8 mouse cellular contexts compared by ENCODE assay signal in the genomic region with DNA sequence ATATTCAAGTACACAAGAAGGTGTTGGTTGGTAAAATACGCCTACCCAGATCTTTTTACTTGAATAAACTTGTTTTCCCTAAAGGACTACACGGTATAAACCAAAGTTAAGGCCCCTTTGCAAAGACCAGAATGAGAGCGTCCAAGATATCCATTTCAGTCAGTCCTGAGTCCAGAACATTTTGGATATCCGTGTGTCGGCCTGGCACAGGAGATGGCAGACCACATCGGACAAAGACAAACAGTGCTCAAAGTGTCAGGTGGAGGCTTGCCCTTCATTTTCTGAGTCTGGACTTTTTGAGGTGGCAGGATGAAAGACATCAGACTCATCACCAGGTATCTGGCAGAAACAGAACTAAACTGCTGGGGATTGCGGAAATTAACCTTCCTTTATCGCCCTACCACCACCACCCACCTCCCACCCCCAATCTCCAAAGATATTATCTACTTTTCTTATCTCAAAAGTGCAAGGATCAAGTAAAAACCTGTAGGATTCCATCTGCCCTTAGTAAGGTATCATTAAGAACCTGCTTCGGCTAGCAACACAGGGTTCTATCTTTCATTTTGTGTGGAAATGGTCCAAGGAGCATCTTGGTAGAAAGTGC. TPM values are rescaled to one million over a fixed set of nuclear protein-coding genes. Genes with fewer than 3 reads are reported as not detected.
DNase-seq lines count a peak whose midpoint lies in the region; ATAC-seq lines count a peak whose summit lies in the region.

No protein-coding gene starts in this region.

- DNase-seq in lung, postnatal 10 days = no peak
- DNase-seq in forebrain, embryonic 10.5 days (ENCODE audit: extremely low spot score, low spot score) = no peak
- no peak for DNase-seq in limb, embryonic 10.5 days (ENCODE audit: low spot score)
- peak; percentile 49 for DNase-seq in skeletal muscle tissue, adult 2 months (ENCODE audit: low read depth, low spot score)
- DNase-seq in frontal cortex, postnatal 10 days (ENCODE audit: low spot score in 2 of 2) = no peak
- DNase-seq in thymus, postnatal 4 days = no peak
- DNase-seq in kidney, postnatal 36 days = no peak

- peaks cover 46% of the 10 kb centered on the region for H3K4me1 ChIP-seq in lung, embryonic 15.5 days
- H3K4me1 ChIP-seq in forebrain, embryonic 10.5 days = peaks cover 58% of the 10 kb centered on the region
- peaks cover 29% of the 10 kb centered on the region for H3K4me1 ChIP-seq in limb, embryonic 10.5 days

- H3K4me3 ChIP-seq in lung, embryonic 15.5 days = peak overlapping the region; percentile 80
- H3K4me3 ChIP-seq in forebrain, embryonic 10.5 days = peak overlapping the region; percentile 78
- peak overlapping the region; percentile 84 for H3K4me3 ChIP-seq in limb, embryonic 10.5 days

- no peaks in the 10 kb centered on the region for H3K9me3 ChIP-seq in lung, embryonic 15.5 days
- no peaks in the 10 kb centered on the region for H3K9me3 ChIP-seq in forebrain, embryonic 10.5 days
- no peaks in the 10 kb centered on the region for H3K9me3 ChIP-seq in limb, embryonic 10.5 days (replicated peaks)

- no peak overlapping the region for H3K9ac ChIP-seq in lung, embryonic 15.5 days

- WGBS in lung, embryonic 15.5 days = 30% methylated on average over 9 of the region's 9 CpGs
- 49% methylated on average over 9 of the region's 9 CpGs for whole genome bisulfite sequencing in forebrain, embryonic 10.5 days
- 56% methylated on average over 9 of the region's 9 CpGs for WGBS in limb, embryonic 10.5 days

- no peaks in the 10 kb centered on the region for H3K27me3 ChIP-seq in lung, embryonic 15.5 days
- H3K27me3 ChIP-seq in forebrain, embryonic 10.5 days (ENCODE audit: poor library complexity, severe bottlenecking) = peaks cover 10% of the 10 kb centered on the region; the same call in 1 of the 2 replicates
- H3K27me3 ChIP-seq in limb, embryonic 10.5 days (ENCODE audit: low read depth, poor library complexity, severe bottlenecking) = peaks cover 7% of the 10 kb centered on the region; the same call in 1 of the 2 replicates

- H3K36me3 ChIP-seq in lung, embryonic 15.5 days = no peaks in the 10 kb centered on the region
- peaks cover 14% of the 10 kb centered on the region for H3K36me3 ChIP-seq in forebrain, embryonic 10.5 days (replicated peaks)
- H3K36me3 ChIP-seq in limb, embryonic 10.5 days = peaks cover 6% of the 10 kb centered on the region; the same call in 1 of the 2 replicates

- H3K4me2 ChIP-seq in lung, embryonic 15.5 days = peak overlapping the region; percentile 92

- H3K27ac ChIP-seq in lung, embryonic 15.5 days = no peak overlapping the region
- peak overlapping the region; percentile 95; the same call in 1 of the 2 replicates for H3K27ac ChIP-seq in forebrain, embryonic 10.5 days
- H3K27ac ChIP-seq in limb, embryonic 10.5 days = no peak overlapping the region

- no peak for ATAC-seq in lung, embryonic 15.5 days (ENCODE audit: borderline replicate concordance, extremely low read depth, low FRiP score, low TSS enrichment)

RNA-seq across cellular contexts. Expression of gene Ybx3, which starts 1.8 kb away (rescaled TPM):
- 47.2 and 49.8 TPM in 2 replicates for polyA plus RNA-seq in lung, embryonic 15.5 days (2015; fragmentation: Nextera tagmentation; extraction: Ambion mirVana)
- polyA plus RNA-seq in forebrain, embryonic 10.5 days (2016; fragmentation: Nextera tagmentation; extraction: Ambion mirVana) = 41.6 and 42.5 TPM in 2 replicates
- 33.9 and 37.6 TPM in 2 replicates for polyA plus RNA-seq in limb, embryonic 10.5 days (2016; fragmentation: Nextera tagmentation; extraction: Ambion mirVana)

RNA-seq across cellular contexts. Expression of gene Styk1, which starts 33.1 kb away (rescaled TPM):
- polyA plus RNA-seq in lung, embryonic 15.5 days (2015; fragmentation: Nextera tagmentation; extraction: Ambion mirVana) = 0.98 and 2.1 TPM in 2 replicates
- polyA plus RNA-seq in forebrain, embryonic 10.5 days (2016; fragmentation: Nextera tagmentation; extraction: Ambion mirVana) = 0.43 and 0.62 TPM in 2 replicates
- 0.79 and 1.9 TPM in 2 replicates for polyA plus RNA-seq in limb, embryonic 10.5 days (2016; fragmentation: Nextera tagmentation; extraction: Ambion mirVana)
